Mouse (Mus musculus): Measurements from ENCODE around the gene Rnf223.
"Not testable (repeated sequence)": the region's sequence is repeated elsewhere in the genome, so short reads cannot be mapped to it uniquely, and the experiment has no call there.

The Rnf223 gene

GRCm38 (mm10) chr4:156128746-156129145, 1.6 kb upstream of the Rnf223 start:
- DNase-seq (ENCODE audit: low read depth, low spot score): no peak

DNA sequence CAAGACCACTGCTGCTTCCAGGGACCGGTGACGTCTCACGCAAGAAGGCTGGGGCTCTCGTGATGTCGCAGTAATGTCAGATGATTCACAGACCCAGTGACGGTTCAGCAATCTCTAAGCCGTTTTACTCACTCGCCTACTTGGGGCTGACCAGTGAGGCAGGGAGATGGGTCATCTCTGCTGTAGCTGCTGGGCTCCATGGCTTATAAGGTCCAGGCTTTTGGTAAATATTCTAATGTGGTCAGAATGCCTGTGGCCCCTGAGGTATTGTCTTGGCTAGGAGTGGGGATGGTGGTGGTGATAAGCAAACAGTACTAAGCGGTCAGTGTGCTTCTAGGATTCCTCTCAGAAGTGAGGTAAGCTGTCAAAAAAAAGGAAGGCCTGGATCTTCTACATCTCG, 627 bp downstream of the Rnf223 start:
- DNase-seq (ENCODE audit: low read depth, low spot score): no peak

- DNase-seq (ENCODE audit: low read depth, low spot score): no peak
Measured at GRCm38 (mm10) chr4:156133334-156133733, 3.0 kb downstream of the Rnf223 start.

- DNase-seq (ENCODE audit: low read depth, low spot score): no peak
Measured at GRCm38 (mm10) chr4:156133943-156134605, 3.8 kb downstream of the Rnf223 start.

GRCm38 (mm10) chr4:156135112-156135511, 4.8 kb downstream of the Rnf223 start:
- DNase-seq (ENCODE audit: low read depth, low spot score): no peak

GRCm38 (mm10) chr4:156135801-156136200, 5.5 kb downstream of the Rnf223 start:
- no peak for DNase-seq (ENCODE audit: low read depth, low spot score)

- DNase-seq (ENCODE audit: low read depth, low spot score): no peak
Measured at GRCm38 (mm10) chr4:156136285-156137100, 6.2 kb downstream of the Rnf223 start.

GRCm38 (mm10) chr4:156150887-156151286, 20.6 kb downstream of the Rnf223 start:
- DNase-seq (ENCODE audit: low read depth, low spot score): not testable (repeated sequence)

DNA sequence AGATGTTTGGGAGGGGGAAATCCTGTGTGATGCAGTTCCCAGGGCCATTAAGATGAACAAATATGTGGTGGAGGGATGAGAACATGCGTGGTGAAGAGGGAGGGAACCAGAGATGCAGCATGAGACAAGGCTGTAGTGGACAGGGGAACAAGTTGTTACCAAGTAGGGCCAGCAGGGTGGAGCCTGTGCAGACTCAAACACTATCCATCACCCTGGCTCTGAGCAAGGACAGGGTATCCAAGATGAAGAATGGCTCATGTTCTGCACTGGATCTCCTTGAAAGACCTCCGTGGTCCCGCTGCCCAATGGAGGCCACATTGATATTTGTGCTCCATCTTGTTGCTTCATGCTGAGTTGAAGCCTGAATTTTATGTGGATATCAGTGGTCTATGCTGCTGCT, 24.5 kb downstream of the Rnf223 start:
- DNase-seq (ENCODE audit: low read depth, low spot score): no peak

- DNase-seq (ENCODE audit: low read depth, low spot score): no peak
Measured at GRCm38 (mm10) chr4:156166477-156166876, 36.2 kb downstream of the Rnf223 start.

DNA sequence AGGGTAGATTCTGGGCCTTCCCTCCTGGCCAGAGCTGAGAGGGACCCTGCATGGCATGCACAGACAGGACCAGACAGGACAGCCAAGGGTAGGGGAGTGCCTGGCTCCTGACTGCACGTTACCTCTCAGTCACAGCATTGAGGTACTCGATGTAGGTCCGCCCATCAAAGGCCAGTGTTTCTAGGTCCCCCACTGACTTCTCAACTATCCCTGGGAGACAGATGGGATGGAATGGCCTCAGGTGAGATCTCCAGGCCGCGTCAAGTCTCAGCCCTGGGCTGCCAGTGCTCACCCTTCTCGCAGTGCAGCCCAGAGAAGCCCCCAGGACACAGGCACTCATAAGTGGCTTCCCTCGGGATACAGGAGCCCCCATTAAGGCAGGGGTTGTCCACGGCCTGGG, 38.3 kb downstream of the Rnf223 start:
- no peak for DNase-seq (ENCODE audit: low read depth, low spot score)

DNA sequence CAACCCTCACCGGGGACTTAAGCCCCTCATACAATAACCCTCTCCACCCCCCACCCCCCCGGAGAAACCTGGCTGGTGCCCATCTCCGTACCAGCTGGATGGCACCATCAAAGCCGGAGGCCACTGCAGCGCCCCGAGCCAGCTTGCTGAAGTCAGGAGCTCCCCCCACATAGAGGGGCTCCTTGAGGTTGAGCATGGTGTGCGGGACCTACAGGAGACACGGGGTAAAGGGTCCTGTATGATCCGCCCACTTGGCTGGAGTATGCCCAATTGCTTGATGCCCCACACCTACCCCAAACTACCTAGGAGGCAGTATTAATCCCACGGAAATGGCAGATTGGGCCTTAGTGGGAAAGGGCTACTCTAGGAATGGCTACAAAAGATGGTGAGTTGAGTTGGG, 38.8 kb downstream of the Rnf223 start:
- DNase-seq (ENCODE audit: low read depth, low spot score): no peak

GRCm38 (mm10) chr4:156171828-156172227, 41.5 kb downstream of the Rnf223 start:
- no peak for DNase-seq (ENCODE audit: low read depth, low spot score)

DNA sequence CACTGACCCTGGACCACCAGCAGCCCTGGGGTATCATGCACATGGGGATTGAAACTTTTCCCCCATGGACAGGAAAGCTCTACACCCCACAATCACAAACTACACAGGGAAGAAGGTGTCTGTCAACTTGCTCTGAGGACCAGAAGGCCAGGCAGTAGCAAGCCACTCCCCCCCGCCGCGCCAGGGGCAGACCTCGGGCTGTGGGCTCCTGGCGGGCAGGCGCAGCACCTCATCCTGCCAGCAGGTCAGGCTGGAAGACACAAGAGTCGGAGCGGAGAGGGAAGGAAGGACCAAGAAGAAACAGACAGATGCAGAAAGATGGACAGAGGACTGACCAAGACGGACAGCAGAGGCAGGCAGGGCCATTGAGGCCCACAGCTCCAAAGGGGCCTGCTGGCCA, 47.3 kb downstream of the Rnf223 start:
- DNase-seq (ENCODE audit: low read depth, low spot score): no peak
